Mouse (Mus musculus) gastrocnemius, adult 18-20 months (tissue): ENCODE data around the gene Hspd1. TPM values are rescaled to one million over a fixed set of nuclear protein-coding genes. Genes with fewer than 3 reads are reported as not detected.
A peak's percentile ranks its signal among the peaks of the same experiment; 100 is the strongest.
"Not testable (repeated sequence)": the region's sequence is repeated elsewhere in the genome, so short reads cannot be mapped to it uniquely, and the experiment has no call there.

Experiments used
- DNase-seq: peaks from one replicate; pipeline ENCODE4 v3.0.0; 2021; ENCODE audit warnings: low spot score
- total RNA-seq, 2 experiments: library from RNA; stranded (reverse); gene quantifications; 2 replicates each; pipeline ENCODE4 v1.2.3; 2021

The Hspd1 gene
- total RNA-seq, 2 experiments from 2014 or later = 161 to 176 TPM

- DNase-seq = no peak
Observed at GRCm38 (mm10) chr1:55088611-55089497, 811 bp upstream of the Hspd1 start.

DNA sequence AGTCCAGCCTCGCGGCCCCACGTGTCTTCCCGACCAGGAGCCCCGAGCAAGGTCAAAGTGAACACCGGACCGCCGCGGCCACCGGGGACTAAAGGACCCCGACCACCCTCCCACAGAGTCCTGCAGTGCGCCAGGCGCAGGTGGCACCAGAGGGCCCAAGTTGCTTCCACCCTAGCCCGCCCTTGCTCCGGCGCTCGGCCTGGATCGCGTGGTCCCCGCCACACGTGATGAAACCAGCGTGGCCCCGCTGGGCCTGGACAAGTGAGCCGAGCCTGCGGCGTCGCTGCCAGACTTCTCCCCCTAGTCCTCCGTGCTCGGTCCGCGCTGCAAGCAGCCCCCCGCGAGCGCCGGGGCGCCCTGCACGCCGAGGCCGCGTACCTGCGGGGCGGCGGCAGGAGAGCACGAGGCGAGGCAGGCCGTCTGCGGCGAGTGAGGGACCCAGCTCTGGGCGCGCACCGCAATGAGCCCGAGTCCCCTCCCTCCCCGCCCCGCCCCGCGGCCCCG, 590 bp downstream of the Hspd1 start:
- DNase-seq = peak; percentile 64

GRCm38 (mm10) chr1:55086868-55087400, 1.1 kb downstream of the Hspd1 start:
- no peak for DNase-seq

- no peak for DNase-seq
Observed at GRCm38 (mm10) chr1:55085781-55086366, 2.2 kb downstream of the Hspd1 start.

DNA sequence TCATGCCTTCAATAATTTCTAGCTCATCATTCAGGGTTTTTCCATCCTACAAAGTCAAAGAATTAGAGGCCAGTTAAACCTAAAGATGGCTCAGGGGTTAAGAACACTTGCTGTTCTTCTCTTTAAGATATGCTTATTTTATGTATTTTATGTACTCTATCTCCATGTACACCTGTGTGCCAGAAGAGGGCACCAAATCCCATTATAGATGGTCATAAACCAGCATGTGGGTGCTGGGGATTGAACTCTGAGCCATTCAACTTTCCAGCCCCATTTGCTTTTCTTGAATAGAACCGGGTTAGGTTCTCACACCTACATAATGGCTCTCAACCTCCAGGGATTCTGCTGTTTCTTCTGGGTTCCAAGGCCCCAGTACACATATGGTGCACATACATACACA, 5.9 kb downstream of the Hspd1 start:
- DNase-seq = no peak

GRCm38 (mm10) chr1:55079677-55080076, 8.4 kb downstream of the Hspd1 start:
- peak; percentile 41 for DNase-seq

DNA sequence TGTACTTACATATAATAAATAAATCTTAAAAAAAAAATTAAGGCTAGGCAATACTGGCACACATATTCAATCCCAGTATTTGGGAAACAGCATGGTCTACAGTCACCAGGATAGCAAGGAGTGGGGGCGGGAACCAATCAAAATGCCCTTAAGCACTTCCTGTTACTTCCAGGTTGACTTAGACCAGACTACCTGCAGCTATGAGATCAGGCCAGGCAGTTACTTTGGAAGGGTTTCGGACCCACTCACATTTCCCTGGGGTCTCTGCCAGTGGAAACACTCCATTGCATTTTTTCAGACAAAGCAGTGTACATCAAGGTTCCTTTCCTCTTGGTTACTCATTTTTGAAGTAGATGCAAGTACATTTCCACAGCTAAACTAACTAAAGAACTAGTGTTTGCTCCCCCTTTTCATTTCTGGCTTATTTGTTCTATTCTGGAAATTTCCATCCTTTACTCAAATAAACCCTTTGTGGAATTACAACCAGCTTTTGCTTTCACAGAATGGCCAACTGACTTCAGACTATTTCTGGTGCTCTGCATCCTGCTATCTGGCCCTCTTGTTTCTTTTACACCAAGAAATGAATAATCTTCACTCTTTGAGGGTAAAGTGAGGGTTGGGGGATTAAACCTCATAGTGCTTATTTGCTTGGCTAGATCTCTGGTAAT, 11.1 kb downstream of the Hspd1 start:
- DNase-seq = no peak

GRCm38 (mm10) chr1:55076395-55076743, 11.7 kb downstream of the Hspd1 start:
- DNase-seq = no peak

DNA sequence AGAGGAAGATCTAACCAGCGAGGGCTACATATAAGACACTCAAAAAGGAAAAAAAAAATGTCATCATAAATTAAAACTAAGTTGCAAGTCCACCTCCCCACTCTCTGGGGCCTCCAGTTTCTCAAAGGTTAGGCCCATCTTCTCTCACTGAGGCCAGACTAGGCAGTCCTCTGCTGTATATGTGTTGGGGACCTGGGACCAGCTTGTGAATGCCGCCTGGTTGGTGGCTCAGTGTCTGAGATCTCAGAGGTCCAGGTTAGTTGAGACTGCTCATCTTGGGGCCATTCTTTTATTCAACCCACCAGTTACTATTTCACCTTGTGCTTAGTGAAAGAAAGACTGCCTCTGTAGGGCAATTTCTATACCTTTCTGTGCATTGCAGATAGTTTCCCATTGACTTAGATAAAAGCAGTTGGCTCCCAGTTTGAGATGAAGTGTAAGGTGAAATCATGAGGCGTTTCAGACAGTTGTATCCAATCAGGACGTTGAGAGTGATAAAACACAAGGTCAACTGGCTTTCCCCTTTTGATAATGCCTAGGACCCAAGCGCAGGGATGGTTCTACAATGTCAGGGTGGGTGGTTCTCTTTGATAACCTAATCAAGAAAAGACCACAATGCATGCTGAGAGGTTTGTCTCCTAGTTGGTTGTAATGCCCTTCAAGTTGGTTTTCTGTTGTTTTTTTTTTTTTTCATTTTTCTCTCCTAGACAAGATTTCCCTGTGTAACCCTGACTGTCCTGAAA, 12.2 kb downstream of the Hspd1 start:
- DNase-seq = no peak

- no peak for DNase-seq
Observed at GRCm38 (mm10) chr1:55074757-55075156, 13.3 kb downstream of the Hspd1 start.

DNA sequence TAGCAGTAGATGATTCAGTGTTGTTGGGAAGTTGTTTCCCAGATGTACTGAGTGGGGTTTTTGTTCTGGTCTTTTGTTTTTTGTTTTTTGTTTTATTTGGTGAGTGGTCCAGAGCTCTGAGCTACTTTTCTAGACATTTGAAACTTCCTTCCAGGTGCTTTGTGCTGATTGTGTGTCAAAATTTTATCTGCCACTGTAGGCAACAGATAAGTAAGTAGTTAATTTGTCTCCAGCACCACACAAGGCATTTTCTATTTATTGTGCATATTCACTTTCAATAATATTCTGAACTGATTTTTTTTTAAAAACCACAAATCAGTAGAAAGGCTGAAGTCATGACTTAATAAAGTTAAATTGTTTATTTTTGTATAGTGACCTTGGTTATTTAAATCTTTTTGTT, 15.7 kb downstream of the Hspd1 start:
- DNase-seq = not testable (repeated sequence)

- no peak for DNase-seq
Observed at GRCm38 (mm10) chr1:55061772-55062171, 26.3 kb downstream of the Hspd1 start.

DNA sequence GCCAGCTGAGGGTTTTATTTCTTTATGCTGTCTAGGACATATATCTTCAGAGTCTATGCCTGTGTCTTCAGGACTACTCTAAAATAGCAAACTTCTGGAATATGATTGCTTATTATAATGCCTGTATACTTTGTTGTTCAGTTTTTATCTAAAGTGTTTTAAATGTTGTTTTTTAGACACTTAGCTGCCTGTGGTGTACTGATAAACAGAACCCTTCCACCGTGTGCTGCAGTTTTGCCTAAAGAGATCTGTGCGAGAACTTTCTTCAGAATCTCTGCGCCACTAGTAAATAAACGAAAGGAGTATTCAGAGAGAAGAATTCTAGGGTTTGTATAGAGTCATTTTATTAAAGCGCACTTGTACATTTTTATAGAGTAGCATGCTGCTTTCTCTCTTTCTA, 26.9 kb downstream of the Hspd1 start:
- no peak for DNase-seq

DNA sequence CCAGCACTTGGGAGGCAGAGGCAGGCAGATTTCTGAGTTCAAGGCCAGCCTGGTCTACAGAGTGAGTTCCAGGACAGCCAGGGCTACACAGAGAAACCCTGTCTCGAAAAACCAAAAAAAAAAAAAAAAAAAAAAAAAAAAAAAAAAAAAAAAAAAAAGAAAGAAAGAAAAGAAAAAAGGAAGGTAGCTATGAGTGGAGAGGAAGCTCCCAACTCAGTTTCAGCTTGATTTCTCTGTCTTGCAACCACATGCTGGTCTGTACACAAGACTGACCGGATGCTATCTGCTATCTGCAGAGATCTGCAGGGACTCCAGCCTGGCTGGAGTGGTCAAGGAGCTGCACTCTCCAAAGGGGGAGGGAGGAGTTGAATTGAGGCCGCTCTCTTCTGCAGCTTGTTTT, 29.7 kb downstream of the Hspd1 start:
- not testable (repeated sequence) for DNase-seq

GRCm38 (mm10) chr1:55055322-55056115, 32.5 kb downstream of the Hspd1 start:
- no peak for DNase-seq

DNA sequence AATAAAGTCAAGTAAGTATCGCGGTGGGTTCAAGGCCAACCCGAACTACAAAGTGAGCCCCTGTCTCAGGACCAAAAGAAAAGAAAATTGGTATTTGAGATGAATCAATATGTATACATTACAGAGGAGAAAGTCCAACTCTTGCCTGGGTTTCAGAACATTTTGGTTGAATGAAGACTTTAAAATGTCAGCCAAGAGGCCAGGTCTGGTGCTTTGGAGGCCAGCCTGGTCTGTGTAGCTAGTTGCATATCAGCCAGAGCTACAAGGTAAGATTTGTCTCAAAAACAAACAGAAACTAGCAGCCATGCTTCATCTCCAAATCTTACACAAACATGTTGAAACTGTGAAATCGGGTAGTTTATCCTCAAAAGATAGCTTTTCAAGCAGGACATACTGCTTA, 34.4 kb downstream of the Hspd1 start:
- no peak for DNase-seq

GRCm38 (mm10) chr1:55053005-55053404, 35.0 kb downstream of the Hspd1 start:
- DNase-seq = peak; percentile 74

DNA sequence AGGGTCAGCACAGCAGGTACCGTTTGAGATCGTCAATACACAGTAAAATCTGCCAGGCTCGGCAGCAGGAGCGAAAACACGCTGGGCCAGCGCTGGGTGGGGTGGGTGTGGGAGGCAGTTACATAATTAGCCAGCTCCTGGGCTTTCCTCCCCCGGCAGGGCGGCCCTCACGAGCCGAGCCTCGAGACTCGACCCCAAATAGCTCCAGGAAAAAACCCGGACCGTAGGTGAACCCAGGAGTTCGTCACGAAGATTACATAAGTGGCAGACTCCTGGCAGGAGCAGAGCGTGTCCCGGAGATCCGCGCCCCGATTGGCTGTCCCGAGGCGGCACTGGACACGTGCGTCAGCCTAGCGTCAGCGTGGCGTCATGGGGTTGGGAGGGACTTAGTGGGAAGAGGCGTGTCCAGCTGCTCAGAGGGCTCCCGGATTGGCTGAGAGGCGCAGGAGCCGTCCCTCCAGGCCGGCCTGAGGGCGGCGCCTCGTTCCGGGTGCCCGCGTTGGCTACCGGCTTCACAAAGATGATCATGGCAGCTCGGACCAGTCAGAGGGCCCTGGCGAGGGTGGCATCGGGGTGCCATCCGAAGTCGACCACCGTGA, 35.6 kb downstream of the Hspd1 start, which contains the start of gene Coq10b:
TSS of gene Coq10b (plus strand) at position 416 of the 599 bp plus-strand sequence.
- DNase-seq = peak; percentile 99

- no peak for DNase-seq
Observed at GRCm38 (mm10) chr1:55051671-55052070, 36.4 kb downstream of the Hspd1 start.
